Mouse (Mus musculus) brain, embryonic 14.5 days (tissue): ENCODE results near the gene Lgals4. TPM values are rescaled to one million over a fixed set of nuclear protein-coding genes. Genes with fewer than 3 reads are reported as not detected.

Experiments used
- DNase-seq: peaks from one replicate; pipeline ENCODE4 v3.0.0-alpha.2; 2011; ENCODE audit warnings: low read depth
- CTCF ChIP-seq: fragments of 200-500 bp; IDR thresholded peaks from 2 replicates; pipeline ENCODE4 v1.5.1; 2012; ENCODE audit warnings: inconsistent platforms, mild to moderate bottlenecking, moderate library complexity, borderline replicate concordance; ENCODE audit not compliant: insufficient read depth, insufficient read length; ENCODE audit errors: extremely low read depth
- POLR2A ChIP-seq: fragments of 200-500 bp; IDR thresholded peaks from 2 replicates; pipeline ENCODE4 v1.6.1; 2012; ENCODE audit warnings: mild to moderate bottlenecking, inconsistent platforms, borderline replicate concordance; ENCODE audit not compliant: poor library complexity, insufficient read depth, insufficient read length, severe bottlenecking; ENCODE audit errors: extremely low read depth
- polyA plus RNA-seq: library from polyadenylated mRNA; depleted of rRNA; stranded (reverse); fragments of >200 nt; gene quantifications from 2 replicates; pipeline ENCODE4 v1.2.3, GENCODE M21; 2012

Gene Lgals4
- polyA plus RNA-seq, 1 experiment, result 6.0 TPM

- TF ChIP-seq POLR2A, result peak; percentile 85; the same call in 1 of the 2 replicates
- no peak; the same call in 1 of the 2 replicates for TF ChIP-seq CTCF
- peak; percentile 96 for DNase-seq
These were observed 24.7 kb upstream of the Lgals4 start for GRCm38 (mm10) chr7:28808957-28809393.

- TF ChIP-seq POLR2A (no peak), CTCF (no peak; the same call in 1 of the 2 replicates)
- peak; percentile 85 for DNase-seq
These were observed 24.1 kb upstream of the Lgals4 start for GRCm38 (mm10) chr7:28809401-28810089.

- peak; percentile 40; the same call in 1 of the 2 replicates for TF ChIP-seq CTCF
- TF ChIP-seq POLR2A, result peak; percentile 97
- peak; percentile 100 for DNase-seq
These were observed 23.3 kb upstream of the Lgals4 start for GRCm38 (mm10) chr7:28810107-28811066.

- DNase-seq, result peak; percentile 99
- TF ChIP-seq POLR2A (no peak), CTCF (no peak)
These were observed 22.4 kb upstream of the Lgals4 start for GRCm38 (mm10) chr7:28811228-28811627.

GRCm38 (mm10) chr7:28811640-28812275 lies 21.9 kb upstream of the Lgals4 start:
- no peak for TF ChIP-seq CTCF
- no peak for TF ChIP-seq POLR2A

GRCm38 (mm10) chr7:28812436-28812835 lies 21.2 kb upstream of the Lgals4 start:
- DNase-seq, result no peak
- no peak for TF ChIP-seq CTCF
- TF ChIP-seq POLR2A, result no peak

More at GRCm38 (mm10) chr7:28811640-28812275, 21.9 kb upstream of the Lgals4 start:
- no peak for DNase-seq

- TF ChIP-seq CTCF (no peak), POLR2A (no peak)
- DNase-seq, result no peak
These were observed 20.7 kb upstream of the Lgals4 start for GRCm38 (mm10) chr7:28812949-28813348.

GRCm38 (mm10) chr7:28814306-28815034 lies 19.2 kb upstream of the Lgals4 start:
- TF ChIP-seq POLR2A, result no peak
- no peak for TF ChIP-seq CTCF
- no peak for DNase-seq

GRCm38 (mm10) chr7:28815230-28815629 lies 18.4 kb upstream of the Lgals4 start:
- DNase-seq, result no peak
- no peak for TF ChIP-seq POLR2A
- no peak for TF ChIP-seq CTCF

- TF ChIP-seq CTCF, result no peak
- no peak for TF ChIP-seq POLR2A
- DNase-seq, result no peak
These were observed 17.5 kb upstream of the Lgals4 start for GRCm38 (mm10) chr7:28816201-28816600.

GRCm38 (mm10) chr7:28816920-28817319 lies 16.7 kb upstream of the Lgals4 start:
- TF ChIP-seq CTCF, result no peak
- TF ChIP-seq POLR2A, result no peak
- no peak for DNase-seq

- TF ChIP-seq POLR2A (no peak), CTCF (no peak)
- no peak for DNase-seq
These were observed 16.1 kb upstream of the Lgals4 start for GRCm38 (mm10) chr7:28817524-28817923.
